Mouse (Mus musculus) A20 (cell line): Measurements from ENCODE around the gene Zc3hc1.

ENCODE experiments used
- DNase-seq: peaks from one replicate; pipeline ENCODE4 v3.0.0-alpha.2; 2011; ENCODE audit warnings: low read depth, low spot score

Zc3hc1 gene

DNA sequence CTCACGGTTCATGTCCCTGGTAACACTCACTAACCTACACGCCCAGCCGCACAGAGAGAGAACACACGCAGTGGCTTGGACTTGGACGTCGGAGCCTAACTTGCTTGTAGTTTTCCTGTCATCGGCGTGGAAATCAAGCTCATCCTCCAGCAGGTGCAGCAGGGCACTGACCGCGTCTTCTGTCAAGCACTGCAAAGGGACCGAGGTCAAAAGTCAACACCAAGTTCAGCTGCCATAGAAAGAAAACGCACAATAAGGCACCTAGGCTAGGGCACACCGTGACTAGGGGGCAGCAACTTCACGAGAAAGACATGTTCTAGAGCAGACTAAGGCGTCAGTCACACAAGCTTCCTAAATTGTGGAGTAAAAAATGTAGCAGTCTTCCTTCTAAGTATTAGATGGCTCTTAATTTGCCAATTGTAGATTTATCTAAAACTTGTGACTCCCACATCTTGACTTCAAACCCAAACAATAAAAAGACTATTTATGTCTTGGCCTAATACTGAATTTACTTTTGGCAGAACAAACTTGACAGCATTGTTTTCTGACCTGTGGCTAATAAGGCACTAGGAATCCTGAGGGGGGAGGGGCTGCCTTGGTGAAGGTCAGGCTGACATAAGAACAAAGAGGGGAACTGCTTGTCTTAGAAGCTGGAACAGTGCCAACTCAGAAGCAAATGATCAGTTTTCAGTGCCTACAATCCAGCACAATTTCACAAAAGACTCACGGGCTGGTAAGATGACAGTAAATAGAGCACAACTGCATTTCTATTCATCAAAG lies 15.9 kb downstream of the Zc3hc1 start:
- no peak for DNase-seq

DNA sequence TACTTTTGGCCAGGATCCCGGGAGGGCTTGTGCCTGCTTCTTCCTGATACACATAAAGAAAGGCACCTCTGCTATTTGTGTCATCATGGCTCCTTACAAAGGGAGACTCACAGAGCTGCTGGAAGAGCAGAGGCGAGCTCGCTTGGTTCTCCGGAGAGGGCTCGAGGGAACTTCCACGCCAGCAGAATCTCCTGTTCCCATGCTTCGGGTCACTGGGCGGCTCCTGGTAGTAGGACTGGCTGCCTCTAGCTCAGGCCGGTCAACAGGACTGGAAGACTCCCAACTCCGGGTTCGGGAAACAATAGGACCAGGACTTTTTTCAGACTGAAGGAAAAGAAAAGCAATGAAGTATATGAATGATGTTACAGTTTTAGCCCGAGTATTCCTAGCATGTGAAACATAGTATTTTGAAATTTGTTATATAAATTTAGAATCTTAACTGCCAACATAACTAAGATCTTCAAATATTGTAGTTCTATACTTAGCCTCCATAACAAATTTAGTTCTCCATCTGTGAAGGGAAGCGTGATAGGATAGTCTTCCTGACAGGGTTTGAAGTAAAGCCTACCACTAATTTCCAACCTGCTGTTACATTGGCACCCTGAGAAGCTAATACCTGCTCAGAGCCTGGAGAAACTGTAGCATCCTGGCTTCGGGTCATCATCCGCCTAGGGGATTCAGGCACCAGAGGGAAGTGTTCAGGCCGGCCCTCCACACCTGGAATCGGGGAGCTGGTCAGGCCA lies 18.0 kb downstream of the Zc3hc1 start:
- DNase-seq = no peak

DNA sequence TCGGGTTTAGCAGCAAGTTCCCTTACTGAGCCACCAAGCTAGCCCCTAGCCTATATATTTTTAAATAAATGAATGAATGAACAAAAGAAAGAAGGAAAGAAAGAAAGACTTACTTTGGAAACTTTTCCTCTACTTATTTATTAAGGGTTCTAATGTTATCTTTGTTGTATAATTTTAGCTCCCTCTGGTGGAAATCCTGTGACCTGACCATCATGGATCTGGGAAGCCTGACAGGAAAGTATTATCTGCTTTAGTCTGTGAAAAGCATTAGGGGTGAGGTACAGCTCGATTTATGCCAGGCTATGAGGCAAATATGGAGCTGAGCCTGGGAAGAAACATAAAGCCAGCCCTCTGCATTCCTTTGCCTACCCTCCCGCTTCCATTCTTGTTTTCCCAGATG lies 21.5 kb downstream of the Zc3hc1 start:
- no peak for DNase-seq

DNA sequence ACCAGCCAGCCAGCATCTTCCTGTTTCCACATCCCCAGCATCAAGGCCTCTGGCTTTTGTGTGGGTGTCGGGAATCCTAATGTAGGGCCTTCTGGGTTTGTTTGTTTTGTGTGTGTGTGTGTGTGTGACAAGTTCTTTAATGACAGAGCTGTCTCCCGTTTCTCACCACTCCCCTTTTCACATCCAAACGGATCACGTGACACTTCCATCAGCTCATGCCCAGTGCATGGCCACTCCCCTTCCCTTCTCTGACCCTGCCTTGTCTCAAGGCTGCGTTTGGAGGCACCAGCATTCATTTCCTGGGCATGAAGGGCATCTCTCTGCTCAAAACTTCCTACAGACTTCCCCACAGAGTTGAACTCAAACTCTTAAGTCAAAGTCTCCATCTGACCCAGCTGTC lies 27.0 kb downstream of the Zc3hc1 start:
- DNase-seq = no peak

DNA sequence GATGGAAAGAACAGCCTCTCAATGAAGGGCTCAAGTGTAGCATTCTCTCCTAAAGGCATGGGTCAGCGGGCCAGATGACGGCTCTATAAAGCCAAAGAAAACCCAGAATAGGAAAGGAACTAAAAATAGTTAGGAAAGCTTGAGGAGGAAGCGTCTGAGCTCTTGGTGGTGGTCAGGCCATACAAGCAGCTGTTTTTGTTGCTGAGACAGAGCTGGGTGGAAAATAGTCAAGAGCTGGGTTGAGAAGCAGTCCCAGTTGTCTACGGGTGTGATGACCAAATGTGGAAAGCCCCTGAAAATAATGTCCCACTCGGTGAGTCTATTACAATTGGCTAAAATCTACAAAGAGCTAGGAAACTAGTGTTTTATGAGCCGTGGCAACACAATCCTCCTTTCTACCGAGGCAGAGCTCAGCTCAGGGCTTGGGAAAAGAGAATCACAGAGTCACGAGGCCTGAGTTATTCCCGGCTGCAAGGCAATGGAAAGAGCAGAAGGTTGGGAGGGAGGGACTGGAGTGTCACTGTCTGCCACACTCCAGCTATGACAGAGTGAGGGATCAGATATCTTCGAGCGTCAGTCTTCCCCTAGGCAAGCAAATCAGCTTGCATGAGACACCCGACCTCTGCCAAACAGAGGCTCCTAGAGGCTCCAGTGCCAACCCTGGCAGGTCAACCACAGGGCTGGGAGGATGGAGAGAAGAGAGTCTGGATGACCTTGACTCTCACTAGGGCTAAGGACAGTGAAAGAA lies 30.9 kb downstream of the Zc3hc1 start:
- no peak for DNase-seq

DNA sequence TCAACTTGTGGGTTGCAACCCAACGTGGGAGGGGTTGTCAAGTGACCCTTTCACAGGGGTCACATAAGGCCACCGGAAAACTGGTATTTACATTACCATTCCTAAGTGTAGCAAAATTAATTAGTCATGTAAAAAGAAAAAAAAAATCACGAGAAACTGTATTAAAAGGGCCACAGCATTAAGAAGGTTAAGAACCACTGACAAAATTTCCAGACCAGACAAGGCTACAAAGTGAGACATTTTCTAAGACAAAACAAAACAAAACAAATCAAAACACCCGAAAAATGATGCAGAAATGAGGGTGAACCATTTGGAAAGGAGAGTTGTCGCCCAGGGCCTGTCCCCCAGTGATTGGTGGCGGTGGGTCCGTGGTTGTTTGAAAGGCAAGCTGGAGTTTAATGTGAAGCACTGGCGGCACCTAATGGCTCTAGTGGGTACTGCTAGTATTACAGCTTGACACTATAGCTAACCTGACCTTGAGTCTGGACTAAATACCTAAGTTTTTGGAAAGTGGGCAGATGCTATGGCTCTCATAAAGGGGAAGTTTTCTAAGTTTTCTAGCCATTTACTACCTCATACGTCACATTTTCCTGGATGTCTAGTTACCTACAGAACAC lies 33.2 kb downstream of the Zc3hc1 start:
- peak; percentile 82 for DNase-seq

DNA sequence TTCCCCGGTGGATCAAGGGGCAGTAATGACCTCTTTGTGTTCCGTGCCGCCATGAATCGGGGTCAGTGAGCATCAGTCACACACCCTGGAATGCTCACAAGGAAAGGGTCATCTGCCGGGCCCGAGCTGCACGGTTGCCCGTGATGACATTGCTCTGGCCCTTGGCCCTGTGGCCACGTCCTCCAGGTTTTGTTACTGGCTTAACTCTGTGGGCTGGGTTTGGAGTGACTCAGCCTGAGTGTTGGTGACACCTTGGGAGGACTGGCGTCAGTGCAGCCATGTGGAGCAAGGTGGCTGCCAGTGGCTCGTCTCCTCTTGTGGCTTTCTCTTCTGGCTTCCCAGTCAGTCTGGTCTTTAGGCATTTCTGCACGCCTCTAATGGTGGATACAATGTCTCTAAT lies 34.1 kb downstream of the Zc3hc1 start:
- no peak for DNase-seq

DNA sequence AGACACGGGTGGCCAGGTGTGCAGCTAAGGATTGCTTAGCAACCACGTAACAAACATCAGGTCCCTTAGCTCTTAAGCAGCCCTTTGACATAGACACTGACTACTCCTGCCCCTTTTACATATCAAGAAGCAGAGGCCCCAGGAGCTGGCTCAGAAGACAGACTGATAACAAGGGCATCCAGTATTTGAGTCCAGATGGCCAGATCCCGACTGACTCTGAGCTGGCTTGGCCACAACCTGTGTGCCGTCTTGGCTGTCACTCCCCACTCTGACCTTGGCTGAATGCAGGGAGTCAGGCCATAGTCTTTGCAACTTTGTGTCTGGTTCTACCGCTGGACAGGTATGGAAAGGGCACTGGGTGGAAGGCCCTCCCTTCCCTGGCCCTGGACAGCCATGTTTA lies 34.7 kb downstream of the Zc3hc1 start:
- DNase-seq = peak; percentile 25

DNA sequence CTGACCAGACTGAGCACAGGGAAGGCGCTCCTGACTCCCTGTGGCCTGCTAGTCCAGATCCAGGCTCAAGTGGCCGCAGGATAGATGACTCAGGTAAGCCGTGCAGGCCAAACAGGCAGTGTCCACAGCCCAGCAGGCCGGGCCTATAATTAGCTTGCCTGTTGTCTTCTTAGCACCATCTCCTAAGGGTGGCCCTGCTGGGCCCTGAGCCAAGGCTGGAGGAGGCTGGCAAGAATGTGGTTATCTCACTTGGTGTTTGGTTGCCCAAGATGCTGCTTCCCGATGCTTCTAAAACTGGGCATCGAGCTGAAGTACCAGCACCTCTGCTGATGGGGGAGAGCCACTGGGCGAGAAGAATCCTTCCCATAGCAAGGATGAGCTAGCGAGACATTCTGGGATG lies 35.1 kb downstream of the Zc3hc1 start:
- DNase-seq = peak; percentile 10

DNA sequence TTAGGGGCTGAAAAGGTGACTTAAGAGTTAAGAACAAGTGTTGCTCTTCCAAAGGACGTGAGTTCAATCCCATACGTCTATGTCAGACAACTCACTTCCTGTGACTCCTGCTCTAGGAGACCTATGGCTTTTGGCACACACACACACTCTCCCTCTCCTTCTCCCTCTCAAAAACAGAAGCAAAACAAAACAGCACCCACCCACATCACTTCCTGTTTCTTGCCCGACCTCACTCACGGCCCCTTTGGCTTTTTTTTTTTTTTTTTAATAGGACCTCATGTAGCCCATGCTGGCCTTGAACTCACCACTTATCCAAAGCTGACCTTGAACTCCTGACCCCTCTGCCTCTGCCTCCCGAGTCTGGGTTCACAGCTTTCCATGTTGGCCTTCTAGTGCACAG lies 36.1 kb downstream of the Zc3hc1 start:
- DNase-seq = peak; percentile 68

DNA sequence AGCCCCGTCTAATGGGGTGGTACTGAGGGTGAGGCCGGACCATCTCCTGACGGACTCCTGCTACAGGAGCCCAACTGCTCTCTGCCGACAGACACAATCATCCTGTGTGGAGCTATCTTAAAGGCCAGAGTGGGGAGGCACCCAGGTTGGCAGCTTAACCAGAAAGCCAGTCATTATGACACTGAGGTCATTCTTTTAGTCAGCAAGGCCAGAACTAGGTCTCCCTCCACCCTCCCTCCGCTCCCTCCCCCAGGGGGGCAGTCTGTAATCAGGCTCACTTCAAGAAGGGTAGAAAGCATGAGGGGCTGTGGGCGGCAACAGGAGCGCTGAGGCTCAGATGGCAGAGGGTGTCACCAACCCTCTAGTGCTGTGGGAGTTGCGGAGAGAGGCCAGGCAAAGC lies 37.2 kb downstream of the Zc3hc1 start:
- DNase-seq = no peak

DNA sequence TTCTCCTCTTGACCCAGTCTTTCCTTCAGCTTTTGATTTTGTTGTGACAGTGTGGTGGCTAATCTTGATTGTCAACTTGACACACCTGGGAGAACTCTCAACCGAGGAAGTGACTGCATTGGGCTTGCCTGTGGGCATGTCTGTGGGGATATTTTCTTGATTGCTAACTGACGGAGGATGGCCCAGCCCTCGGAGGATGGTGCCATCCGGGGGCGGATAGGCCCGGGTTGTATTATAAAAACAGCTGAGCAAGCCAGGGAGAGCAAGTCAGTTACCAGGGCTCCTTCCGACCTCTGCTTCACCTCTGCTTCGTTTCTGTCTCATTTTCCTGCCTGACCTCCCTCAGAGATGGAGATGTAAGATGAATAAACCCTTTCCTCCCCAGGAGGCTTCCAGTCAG lies 38.1 kb downstream of the Zc3hc1 start:
- no peak for DNase-seq

DNA sequence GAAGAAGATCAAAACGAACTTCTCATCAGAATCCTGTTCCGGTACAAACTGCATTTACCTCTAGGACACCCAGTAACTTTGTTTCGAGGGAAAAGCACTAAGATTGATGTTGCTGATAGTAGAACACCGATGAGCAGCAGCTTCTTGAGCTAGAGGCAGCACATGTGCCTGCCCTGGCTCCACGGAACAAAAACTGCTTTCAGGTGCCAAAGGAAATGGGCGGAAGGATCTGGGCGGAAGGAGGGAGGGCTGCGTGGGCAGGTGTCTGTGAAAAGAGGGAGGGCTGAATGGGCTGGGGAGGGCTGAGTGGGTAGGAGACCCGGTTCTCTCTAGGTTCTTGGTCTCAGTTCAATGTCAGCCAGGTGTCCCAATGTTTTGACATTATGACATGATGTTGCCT lies 39.5 kb downstream of the Zc3hc1 start:
- no peak for DNase-seq

DNA sequence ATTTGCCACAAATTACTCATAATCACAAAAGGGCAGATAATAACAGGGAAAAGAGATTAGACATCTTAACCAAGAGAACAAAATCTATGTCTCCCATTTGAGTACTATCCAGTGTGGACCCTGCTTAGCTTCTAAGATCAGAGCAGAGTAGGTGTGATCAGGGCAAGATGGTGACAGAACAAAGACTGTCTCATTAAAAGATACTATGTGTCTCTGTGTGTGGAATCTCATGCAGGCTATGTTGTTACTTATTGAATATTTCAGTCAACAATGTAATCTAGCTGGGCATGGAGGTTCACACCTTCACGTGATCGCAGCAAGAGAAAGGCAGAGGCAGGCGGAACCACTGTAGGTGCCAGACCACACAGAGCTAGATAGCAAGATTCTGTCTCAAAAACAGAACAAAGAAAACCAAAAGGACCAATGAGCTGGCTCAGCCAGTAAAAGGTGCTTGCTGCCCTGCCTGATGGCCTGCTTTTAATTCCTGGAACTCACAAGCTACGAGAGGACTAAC lies 43.5 kb downstream of the Zc3hc1 start:
- no peak for DNase-seq

DNA sequence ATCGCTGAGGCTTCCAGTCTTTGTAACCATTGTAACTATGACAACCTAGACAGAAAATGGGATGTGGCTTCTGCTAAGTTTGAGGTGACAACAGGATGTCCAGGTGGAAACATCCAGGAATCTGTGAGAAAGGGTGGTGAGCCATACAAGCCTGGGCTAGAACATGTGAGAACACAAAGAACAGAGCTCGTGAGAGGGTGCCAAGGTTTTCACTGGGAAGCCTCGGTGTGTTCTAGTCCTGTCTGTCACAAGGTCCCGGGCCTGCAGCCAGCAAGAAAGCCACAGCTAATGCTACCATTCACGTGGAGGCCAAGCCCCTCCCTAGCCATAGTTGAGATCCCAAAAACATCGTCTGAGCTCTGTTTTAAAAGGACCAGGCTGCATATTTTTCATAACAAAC lies 44.1 kb downstream of the Zc3hc1 start:
- no peak for DNase-seq

DNA sequence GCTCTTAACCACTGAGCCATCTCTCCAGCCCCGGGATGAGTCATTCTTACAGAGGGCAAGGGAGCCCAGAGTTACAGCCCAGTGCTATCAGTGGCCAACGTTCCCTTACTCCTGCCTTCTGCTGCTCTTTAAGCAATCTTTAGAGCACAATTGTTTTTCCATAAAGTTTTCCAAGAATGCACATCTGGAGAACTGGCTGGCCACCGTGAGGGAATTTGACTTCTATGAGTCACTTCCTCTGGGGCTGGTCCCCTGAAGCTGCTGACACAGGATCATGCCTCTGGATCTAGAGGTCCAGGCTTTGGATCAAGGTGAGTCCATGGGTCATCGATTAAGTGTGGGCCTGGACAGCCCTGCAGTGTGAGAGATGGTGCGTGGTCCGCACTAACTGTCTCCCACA lies 46.8 kb downstream of the Zc3hc1 start:
- no peak for DNase-seq

DNA sequence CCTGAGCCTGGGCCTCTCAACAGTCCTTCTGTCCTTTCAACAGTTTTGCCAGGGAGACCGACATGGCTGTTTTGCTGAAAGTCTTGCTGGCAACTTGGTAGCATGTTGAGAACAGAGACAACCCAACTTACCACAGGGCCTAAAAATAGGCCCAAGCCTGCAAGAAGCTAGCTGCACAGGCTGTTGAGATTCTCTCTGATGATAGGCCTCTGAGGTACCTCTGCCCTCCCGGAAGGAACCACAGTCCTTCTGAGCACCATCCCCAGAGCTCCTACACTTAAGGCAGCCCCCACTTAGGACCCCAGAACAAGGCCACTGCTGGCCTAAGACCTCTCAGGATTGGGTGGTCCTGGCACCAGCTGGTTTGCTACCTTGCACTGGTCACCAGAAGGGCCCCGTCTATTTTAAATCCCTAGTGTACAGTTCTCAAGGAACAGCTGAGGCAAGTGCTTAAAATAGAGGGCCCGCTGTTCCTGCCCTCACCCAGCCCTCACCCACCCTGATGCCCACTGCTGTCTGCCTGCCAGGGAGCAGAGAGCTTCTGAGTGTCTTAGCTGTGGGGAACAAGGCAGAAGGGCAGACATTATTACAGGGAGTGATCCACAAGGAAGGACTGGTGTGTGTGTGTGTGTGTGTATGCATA lies 50.5 kb downstream of the Zc3hc1 start:
- no peak for DNase-seq

DNA sequence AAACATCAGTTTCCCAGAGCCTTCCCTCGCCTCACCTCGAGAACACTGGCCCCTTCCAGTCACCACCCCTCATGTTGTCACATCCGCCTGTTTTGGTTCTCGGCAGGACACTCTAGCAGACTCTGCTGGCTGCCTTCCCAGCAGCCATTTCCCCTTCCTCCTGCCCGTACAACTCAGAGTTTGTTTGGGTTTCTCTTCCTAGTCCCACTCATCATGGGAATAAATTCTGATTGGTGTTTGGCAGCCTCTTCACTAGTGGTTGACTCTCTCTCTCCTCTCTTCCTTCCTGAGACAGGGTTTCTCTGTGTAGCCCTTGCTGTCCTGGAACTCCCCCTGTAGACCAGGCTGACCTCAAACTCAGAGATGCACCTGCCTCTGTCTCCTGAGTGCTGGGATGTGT lies 53.9 kb downstream of the Zc3hc1 start:
- peak; percentile 68 for DNase-seq

DNA sequence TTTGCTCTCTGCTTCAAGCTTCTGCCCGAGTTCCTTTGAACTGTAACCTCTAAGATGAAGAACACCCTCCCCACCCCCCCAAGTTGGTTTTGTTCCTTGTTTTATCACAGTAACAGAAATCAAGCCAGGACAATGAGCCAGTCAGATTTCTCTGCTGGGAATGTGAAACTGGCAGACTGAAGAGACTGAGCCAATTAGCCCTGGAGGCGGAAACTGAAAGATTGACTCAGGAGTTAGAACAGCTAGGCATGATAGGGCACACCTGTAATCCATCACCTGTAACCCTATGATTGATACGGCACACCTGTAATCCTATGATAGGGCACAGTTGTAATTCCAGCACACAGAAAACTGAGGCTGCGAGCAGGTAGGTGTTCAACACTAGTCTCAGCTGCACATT lies 58.6 kb downstream of the Zc3hc1 start:
- no peak for DNase-seq

DNA sequence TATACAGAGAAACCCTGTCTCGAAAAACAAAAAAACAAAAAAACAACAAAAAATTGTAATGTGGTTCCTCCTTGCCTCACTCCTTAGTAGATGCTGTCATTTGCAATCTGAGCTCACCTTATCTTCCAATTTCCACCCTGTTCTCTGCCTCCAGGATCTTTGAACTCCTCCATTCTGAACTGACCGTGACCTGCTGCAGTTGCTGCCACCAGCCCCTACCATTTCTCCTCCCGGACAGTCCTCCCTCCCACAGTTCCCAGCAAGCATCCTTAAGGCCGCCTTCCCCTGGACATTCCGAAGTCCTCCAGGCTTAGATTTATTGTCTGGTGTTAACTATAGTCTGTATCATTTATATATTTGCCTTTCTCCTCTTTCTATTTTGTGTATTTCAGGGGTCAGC lies 60.1 kb downstream of the Zc3hc1 start:
- DNase-seq = no peak

DNA sequence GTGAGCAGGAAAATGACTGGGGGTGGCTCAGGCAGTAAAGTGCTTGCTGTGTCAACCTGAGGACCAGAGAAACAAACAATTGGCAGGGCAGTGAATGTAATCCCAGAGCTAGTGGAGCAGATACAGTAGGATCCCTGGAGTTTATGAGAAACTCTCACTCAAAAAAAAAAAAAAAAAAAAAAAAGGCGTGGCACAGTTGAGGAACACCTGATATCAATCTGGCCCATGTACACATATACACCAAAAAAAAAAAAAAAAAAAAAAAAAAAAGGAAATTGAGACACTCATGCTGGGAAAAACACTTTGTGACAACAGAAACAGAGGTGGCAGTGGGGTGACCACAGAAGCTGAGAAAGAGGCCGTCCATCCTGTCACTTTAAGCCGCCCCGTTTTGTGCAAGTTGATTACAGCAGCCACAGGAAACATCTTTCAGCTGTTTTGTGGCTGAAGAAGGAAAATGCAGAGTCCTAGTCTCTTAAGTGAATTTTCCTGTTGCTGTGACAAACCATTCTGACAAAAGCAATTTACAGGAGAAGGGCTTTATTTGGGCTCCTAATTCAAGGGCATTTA lies 64.8 kb downstream of the Zc3hc1 start:
- DNase-seq = no peak
